Comparison of ENCODE assay signal across 8 mouse cellular contexts in genomic region chr11:113297765-113298164, GRCm38 (mm10).
DNase-seq lines count a peak whose midpoint lies in the region; ATAC-seq and TF ChIP-seq lines count a peak whose summit lies in the region.

No protein-coding gene starts in this region.

- DNase-seq in CD4-positive helper T cell, adult 2 months (ENCODE audit: low read depth, low spot score) = peak; percentile 55
- peak; percentile 83 for DNase-seq in adipocyte (ENCODE audit: low spot score)
- peak; percentile 79 to 83 for DNase-seq in cerebellum, postnatal 4 days (ENCODE audit: low spot score in 2 of 2)
- peak; percentile 33 to 36 for DNase-seq in gastrocnemius, adult 8-10 months (ENCODE audit: low spot score in 2 of 2)
- peak; percentile 88 for DNase-seq in kidney, postnatal 0 days (ENCODE audit: low spot score)
- peak; percentile 20 for DNase-seq in liver, embryonic 13.5 days
- peak; percentile 68 for DNase-seq in ovary, postnatal 14 days (ENCODE audit: low spot score)
- DNase-seq in thymus, postnatal 10 days (ENCODE audit: low spot score in 2 of 2) = peak; percentile 37 to 71

- H3K27ac ChIP-seq in kidney, postnatal 0 days = no peak overlapping the region
- no peak overlapping the region for H3K27ac ChIP-seq in liver, embryonic 13.5 days

- no peak for ATAC-seq in kidney, postnatal 0 days (replicated peaks; ENCODE audit: low FRiP score, low read depth)
- ATAC-seq in liver, embryonic 13.5 days (ENCODE audit: low read depth) = no peak

- H3K36me3 ChIP-seq in kidney, postnatal 0 days (ENCODE audit: insufficient read depth, low read length) = no peaks in the 10 kb centered on the region
- no peaks in the 10 kb centered on the region for H3K36me3 ChIP-seq in liver, embryonic 13.5 days

- H3K27me3 ChIP-seq in kidney, postnatal 0 days (ENCODE audit: insufficient read depth, low read length) = no peaks in the 10 kb centered on the region
- no peaks in the 10 kb centered on the region for H3K27me3 ChIP-seq in liver, embryonic 13.5 days

- WGBS in kidney, postnatal 0 days = 17% methylated on average over 2 of the region's 2 CpGs
- 15% methylated on average over 2 of the region's 2 CpGs for WGBS in liver, embryonic 13.5 days (ENCODE audit: insufficient replicate concordance)

- no peak overlapping the region for H3K4me3 ChIP-seq in kidney, postnatal 0 days (replicated peaks; ENCODE audit: low read depth, low read length)
- no peak overlapping the region for H3K4me3 ChIP-seq in liver, embryonic 13.5 days (replicated peaks)

- peak; percentile 95 for TF ChIP-seq CTCF in kidney, postnatal 0 days (IDR thresholded peaks at IDR 0.05; ENCODE audit: low read depth)

- no peak overlapping the region for H3K9ac ChIP-seq in kidney, postnatal 0 days (ENCODE audit: low read depth, low read length)
- no peak overlapping the region for H3K9ac ChIP-seq in liver, embryonic 13.5 days

- H3K9me3 ChIP-seq in kidney, postnatal 0 days (replicated peaks; ENCODE audit: low read length) = no peaks in the 10 kb centered on the region
- H3K9me3 ChIP-seq in liver, embryonic 13.5 days (replicated peaks) = no peaks in the 10 kb centered on the region

- no peak overlapping the region for H3K4me2 ChIP-seq in kidney, postnatal 0 days (ENCODE audit: low read length)
- no peak overlapping the region for H3K4me2 ChIP-seq in liver, embryonic 13.5 days

- H3K4me1 ChIP-seq in kidney, postnatal 0 days (replicated peaks; ENCODE audit: insufficient read depth, low read length) = no peaks in the 10 kb centered on the region
- H3K4me1 ChIP-seq in liver, embryonic 13.5 days (replicated peaks) = no peaks in the 10 kb centered on the region

Comparison
In these comparisons a context has a peak if more than half of its experiments do, and no peak if none do; other contexts are left out.
1. DNase-seq: peak in every context shown above with its lines; median percentile 88 in kidney, postnatal 0 days; 83 in adipocyte; 81 in cerebellum, postnatal 4 days; 68 in ovary, postnatal 14 days; 55 in CD4-positive helper T cell, adult 2 months; 54 in thymus, postnatal 10 days; 34 in gastrocnemius, adult 8-10 months; 20 in liver, embryonic 13.5 days.